Mouse (Mus musculus): ENCODE measurements around the gene Gm17387.
A peak's percentile ranks its signal among the peaks of the same experiment; 100 is the strongest.

Gene Gm17387

DNA sequence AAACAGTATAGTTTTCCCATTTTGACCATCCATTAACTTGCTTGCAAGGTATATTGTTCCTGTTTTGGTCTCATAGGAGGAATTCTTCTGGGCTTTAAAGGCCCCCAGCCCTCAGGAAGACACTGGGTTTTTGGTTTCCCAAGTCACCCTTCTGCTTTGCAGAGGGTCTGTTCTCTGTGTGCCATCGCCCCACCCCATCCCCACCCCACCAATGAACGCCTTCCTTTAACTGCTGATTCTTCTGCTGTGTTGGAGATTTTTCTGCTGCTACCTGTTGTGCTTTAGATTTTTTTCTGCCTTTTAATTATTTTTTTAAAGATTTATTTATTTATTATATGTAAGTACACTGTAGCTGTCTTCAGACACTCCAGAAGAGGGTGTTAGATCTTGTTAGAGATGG lies at the start of gene Gm17387:
Gene Gm17387 (plus strand): TSS at position 301 of the 400 bp plus-strand sequence.
- no peak for DNase-seq (ENCODE audit: low read depth)

DNA sequence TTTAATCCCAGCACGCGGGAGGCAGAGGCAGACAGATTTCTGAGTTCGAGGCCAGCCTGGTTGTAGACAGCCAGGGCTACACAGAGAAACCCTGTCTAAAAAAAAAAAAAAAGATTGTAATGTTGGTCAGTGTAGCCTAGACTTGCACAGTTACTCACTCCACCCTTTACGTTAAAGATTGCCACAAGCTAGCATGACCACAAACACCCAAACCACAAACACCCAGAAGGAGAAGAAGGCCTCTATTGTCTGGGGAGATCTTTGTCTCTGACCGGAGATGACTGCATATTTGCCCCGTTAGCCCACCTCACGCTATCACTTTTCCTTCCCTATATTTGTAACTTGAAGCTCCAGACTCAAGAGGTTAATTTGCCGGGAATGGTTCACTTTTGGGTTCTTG lies 47.2 kb upstream of the Gm17387 start:
- DNase-seq (ENCODE audit: low read depth): no peak

DNA sequence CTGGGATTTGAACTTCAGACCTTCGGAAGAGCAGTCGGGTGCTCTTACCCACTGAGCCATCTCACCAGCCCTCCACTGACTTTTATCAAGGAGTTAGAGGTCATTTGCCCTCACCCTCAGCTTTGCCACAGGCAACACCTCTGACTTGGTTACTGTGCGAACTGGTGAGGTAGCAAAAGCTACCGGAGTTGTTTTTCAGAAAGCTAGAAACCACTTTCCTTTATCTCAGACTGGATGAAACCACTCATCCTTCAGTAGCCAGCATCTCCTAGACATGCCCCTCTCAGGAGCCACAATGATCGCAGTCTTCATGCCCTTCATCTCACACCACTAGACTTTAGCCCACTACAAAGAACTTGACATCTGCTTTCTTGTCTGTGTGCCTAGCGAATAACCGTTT lies 46.0 kb upstream of the Gm17387 start:
- DNase-seq (ENCODE audit: low read depth): no peak

DNA sequence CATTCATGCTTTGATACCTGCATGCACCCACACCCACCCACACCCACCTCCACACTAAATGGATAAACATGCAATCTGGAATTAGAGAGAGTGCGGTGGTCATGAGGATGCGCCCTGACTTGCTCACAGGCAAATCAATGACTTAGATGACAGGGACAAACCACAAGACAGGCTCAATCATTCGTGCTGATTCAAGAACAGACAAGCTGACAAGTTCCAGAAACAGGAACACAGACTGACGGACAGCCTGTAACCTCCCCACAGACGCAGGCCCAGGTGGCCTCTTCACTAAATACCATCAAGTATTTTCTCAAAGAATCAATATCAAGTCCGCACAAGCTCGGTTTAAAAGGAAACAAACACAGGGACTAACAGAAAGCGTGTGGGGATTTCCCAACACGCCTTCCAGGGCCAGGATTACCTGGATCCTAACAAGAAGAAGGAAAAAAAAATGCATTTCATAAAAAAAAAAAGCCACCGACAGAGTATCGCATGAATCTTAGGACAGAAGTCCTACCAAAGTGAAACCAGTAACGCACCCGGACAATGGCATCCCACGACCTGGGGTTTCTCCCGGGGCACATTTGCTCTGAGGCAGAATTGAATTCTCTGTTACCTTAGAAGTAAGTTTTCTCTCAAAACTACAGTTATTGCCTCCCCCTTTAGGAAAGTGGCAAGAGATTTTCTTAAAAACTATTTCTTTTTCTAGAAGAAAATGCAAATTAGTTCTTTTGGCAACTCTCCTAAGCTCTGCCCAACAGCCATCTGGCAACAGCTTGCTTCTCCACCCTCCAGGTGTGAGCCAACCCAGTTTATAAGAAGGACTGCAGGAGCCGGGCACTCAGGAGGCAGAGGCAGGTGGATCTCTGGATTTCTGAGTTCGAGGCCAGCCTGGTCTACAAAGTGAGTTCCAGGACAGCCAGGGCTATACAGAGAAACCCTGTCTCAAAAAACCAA lies 41.5 kb upstream of the Gm17387 start:
- DNase-seq (ENCODE audit: low read depth): no peak

DNA sequence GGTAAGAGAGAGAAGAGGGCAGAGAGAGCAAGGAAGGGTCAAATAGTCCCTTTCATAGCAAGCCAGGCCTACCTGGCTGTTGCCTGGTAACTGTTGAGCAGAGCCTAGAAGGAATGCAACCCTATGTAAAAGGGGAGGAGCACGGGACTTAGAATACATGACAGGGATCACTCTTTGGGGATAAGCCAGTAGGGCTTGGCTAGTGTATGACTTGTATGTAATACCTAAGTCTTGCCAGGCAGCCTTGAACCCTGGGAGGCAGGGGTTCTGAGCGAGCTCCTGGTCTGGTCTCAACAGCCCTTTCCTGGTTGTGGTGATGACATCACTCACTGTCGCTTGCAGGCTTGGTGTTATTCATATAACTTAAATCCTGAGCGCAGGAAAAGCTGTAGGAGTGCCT lies 39.9 kb upstream of the Gm17387 start:
- no peak for DNase-seq (ENCODE audit: low read depth)

DNA sequence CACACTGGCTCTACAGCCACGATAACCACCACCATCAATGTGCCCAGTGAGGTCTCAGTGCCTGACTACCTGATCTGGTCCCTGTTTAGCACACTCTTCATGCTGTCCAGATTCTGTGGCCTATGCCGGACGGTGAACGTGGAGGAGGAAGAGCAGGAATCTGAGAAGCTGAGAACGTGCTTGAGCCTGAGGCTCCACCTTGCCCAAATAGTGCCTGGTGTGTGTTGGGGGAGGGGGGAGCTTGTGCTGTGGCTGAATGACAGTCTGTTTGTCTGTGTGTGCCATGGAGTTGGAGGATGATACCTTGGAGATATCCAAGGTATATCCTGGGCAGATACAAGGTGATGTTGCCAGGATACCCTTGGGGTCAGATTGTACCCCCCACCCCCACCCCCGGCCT lies 38.7 kb upstream of the Gm17387 start:
- no peak for DNase-seq (ENCODE audit: low read depth)

DNA sequence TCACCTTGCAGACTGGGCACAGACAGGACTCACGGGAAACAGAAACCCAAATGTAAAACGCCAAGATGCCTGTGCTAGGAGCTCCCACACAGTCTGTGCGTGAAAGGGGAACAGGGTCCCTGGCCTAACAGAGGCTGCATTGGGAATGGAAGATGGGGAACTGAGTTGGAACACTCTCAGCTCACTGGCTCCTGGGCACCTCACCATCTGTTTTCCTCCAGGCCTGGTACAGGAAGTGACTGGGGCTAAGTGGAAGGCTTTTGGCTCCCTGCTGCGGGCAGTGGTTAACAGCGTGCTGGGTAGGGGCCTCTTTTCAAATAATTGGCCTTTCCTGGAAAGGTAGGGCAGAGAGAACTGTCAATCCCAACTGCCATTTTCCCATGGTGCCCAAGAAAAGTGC lies 38.3 kb upstream of the Gm17387 start:
- DNase-seq (ENCODE audit: low read depth): no peak

DNA sequence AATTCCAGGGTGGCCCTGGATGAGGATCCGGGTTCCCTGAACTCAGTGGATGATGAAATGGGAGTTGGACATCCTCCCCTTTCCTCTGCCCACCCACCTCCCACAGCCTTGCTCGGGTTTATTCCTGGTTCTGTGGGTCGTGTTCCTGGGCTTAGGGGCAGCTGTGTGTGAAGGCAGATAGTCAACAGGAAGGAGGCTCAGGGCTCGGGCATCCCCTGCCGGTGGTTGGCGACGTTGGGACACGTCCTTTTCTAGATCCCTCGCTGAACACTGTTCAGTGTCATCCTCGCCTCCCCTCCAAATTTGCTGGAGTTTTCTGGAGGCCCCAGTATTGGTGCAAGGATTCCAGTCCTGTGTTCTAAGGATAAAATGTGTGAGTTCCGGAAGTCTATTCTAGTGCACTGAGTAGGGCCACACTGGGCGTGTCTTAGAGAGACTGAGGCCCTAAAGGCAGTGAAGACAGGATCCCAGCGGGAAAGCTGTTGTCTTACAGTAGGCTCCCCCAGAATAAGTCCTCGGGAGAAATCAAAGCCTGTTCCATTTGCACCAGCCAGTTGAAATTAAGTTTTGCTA lies 37.7 kb upstream of the Gm17387 start:
- DNase-seq (ENCODE audit: low read depth): no peak

DNA sequence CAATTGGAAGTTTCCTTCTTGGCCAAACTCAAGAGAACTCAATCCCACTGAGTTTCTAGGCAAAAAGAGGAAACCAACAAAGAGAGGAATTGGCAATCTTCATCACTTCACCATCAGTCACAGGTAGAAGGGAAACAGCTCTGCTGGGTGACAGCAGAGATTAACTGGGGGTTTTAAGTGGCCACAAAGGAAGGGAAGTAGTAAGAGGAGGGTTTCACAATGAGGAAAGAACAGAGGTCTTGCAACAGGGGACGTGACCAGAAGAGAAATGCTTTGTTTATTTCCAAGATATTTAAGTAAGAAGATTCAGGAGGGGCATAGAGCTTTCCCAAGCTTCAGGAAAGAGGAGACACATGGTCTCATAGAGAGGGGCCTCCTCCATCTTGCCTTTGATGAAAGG lies 31.1 kb upstream of the Gm17387 start:
- DNase-seq (ENCODE audit: low read depth): no peak

DNA sequence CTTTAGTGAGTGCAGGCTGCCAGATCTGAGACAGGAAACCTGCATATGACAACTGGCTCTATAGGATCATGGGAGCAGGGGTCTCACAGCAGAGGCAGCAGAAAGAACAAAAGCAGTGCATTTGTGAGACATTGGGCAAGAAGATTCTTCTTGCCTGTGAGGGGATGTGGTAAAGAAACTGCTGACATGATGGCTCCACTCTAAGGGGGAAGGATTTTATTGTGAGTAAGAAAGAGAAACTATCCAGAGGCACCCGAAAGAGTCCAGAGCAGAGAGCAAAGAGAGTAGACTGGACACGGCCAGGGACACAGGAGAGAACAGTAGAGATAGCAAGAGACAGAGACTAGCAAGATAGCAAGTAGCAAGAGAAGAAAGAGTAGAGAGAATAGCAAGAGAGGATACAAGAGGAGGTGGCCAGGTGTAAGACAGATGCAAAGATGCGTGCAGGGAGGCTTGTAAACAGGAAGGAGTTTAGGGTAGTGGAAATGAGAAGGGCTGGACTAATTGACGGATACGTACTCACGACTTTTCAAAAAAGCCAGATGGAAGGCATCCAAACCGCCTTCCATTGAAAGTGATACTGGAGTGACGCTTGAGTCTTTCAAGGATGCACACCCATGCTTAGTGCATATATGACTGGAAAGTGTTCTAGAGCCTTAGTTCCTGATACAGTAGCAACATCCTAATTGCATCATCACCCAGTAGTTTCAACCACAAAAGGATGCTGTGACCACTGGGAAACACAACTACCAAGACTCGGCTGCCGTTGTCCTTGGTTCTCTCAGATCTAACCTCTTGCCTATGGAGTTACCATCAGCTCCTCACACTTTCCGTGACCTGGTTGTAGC lies 29.9 kb upstream of the Gm17387 start:
- no peak for DNase-seq (ENCODE audit: low read depth)

DNA sequence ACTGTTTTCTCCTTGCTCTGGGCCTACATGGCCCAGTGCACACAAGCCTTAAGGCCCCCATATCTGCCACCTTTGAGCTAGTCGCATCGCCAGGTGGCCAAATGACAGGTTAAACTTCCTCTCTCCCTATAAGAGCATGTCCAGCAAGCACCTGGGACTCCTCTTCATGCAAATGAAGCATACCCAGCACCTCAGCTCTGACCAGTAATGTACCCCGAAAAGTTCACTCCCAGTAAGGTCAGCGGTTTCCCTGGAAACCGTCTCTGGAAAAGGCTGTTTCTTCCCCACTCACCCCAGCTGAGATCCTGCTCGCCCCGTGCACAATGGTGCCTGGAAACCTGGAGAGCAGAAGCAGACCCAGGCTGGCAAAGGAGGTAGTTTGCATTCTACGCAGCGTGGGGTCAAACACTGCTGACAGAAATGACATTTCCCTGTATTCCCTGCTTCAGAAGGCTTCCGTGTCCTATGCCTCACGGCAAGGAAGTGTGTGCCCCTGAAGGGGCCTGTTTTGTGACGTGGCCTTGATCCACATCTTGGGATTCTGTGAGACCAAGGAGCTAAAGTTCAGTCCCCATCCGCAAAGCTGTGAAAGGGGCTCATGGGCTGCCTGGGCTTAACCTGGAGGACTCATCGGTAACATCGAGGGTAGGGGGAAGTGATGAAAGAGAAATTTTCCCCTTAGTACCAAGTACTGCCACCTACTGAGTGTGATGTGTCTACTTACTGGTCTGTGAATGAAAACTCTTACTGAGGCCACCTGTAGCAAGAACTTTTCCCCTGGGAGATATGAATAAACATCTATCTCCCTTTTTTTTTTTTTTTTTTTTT lies 27.8 kb upstream of the Gm17387 start:
- no peak for DNase-seq (ENCODE audit: low read depth)

DNA sequence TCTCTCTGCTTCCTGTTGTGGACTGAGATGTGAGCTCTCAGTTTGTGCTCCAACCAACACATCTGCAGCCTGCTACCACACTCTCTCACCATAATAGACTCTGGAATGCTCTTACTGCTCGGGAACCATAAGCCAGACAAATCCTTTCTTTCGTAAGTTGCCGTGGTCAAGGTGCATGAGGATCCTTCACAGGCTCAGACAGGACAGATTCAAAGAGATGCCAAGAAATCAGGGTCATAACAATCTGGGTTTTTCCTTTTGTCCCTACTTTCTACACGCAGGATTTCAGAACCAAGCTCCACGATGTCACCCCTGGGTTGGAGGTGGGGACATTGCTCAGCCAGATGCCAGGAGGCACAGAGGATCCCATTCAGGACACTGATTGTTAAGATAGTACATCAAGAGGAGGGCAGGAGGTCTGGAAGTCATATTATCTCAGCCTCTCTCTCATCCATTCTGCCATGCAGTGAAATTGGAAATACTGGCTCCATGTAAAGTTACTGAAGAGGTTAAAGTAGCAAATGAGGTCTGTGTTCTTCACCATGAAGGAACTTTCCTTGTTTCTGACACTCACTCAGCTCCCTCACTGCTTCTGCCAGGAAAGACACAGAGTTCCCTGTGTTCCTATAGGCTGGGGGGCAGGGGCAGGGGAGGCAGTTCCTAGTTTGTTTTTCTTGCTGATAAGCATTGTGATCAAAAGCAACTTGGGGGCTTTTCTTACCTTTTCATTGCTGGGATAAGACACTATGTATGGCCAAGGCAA lies 25.5 kb upstream of the Gm17387 start:
- no peak for DNase-seq (ENCODE audit: low read depth)

DNA sequence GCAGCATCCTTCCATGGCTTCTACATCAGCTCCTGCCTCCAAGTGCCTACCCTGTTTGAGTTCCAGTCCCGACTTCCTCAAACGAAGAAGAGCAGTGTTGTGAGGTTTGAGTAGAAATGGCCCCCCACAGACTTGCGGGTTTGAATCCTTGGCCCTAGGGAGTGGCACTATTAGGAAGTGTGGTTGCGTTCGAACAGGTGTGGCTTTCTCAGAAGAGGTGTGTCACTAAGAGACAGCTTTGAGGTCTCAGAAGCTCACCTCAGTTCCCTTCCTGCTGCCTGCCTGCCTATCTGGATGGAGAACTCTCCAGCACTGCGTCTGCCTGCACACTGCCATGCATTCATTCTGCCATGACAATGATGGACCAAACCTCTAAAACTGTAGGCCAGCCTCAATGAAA lies 22.5 kb upstream of the Gm17387 start:
- DNase-seq (ENCODE audit: low read depth): no peak

DNA sequence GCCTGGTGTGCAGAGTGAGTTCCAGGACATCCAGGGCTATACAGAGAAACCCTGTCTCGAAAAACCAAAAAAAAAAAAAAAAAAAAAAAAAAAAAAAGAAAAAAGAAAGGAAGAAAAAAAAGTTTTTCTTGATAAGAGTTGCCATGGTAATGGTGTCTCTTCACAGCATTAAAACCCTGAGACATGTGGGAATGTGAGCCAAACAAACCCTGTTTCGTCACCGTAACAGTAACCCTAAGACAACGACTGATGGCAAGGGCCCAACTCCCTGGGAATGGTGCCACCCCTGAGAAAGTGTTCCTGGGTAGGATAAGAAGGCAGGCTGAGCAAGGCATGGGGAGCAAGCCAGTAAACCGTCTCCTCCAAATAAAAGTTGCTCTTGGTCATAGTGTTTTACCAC lies 22.0 kb upstream of the Gm17387 start:
- DNase-seq (ENCODE audit: low read depth): no peak

DNA sequence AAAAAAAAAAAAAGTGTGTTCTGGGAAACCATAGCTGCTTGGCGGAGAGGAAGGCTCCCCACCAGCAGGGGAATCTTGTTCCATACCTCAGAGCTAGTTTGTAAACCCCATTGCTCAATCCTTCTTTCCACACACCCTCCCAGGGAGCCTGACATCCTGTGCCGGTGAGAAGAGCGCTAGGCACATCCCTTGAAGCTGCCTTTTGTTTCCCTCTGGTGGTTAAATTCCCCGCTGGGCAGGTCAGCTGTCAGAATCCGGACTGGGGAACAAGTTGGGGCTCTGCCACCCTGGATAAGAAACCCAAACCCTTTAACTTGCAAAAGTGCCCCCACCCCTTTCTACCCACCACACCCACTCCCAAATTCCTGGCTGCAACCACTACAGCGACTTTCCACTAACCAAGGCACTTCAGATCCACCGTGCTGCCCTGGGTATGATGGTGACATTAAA lies 20.6 kb upstream of the Gm17387 start:
- DNase-seq (ENCODE audit: low read depth): peak; percentile 52

DNA sequence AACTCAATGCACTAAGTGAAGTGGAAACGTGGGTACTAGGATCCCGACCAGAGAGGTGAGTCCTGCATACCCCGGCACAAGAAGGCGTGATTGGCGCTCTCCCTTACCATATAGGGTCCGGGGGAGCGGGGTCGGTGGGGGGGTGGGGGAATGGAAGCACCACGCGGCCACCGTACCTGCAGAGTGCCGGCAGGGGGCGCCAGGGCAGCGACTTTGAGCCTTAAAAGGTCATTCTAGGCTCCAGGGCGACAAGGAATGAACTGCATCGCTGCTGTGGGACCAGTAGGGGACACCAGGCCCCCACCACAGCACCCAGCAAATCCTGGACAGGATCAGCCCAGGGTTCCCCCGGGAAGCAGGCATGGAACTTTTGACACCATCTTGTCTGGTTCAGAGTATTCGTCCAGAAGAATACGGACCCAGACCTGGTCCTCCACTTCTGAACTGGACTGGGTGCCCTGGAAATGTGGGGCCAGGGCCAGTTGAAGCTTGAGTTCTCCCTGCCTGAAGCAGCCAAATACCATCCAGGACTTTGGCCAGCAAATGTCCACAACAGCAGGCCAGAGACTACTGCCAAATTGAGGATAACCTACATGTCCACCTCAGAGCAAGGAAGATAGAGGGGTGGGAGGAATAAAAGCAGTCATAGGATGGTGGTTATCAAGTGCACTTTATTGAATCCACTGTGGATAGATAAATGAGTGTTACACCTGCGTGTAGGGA lies 19.8 kb upstream of the Gm17387 start:
- peak; percentile 77 for DNase-seq (ENCODE audit: low read depth)

DNA sequence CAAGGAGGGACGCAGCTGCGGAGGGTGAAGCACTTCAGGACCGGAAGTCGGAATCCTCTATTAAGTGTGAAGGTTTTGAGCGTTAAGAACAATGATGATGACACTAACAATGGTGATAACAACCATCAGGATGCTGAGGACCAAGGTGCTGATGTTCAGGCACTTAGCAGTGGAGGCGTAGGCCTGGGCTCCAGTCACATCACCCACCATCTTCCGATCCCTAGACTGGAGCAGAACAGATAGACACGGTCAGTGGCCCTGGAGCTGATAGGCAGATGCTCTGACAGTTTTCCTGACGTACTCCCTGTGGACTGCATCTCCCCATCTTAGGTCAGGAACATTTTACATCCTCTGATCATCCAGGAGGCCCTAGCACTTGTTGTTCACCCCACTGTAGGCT lies 19.3 kb upstream of the Gm17387 start:
- DNase-seq (ENCODE audit: low read depth): no peak

DNA sequence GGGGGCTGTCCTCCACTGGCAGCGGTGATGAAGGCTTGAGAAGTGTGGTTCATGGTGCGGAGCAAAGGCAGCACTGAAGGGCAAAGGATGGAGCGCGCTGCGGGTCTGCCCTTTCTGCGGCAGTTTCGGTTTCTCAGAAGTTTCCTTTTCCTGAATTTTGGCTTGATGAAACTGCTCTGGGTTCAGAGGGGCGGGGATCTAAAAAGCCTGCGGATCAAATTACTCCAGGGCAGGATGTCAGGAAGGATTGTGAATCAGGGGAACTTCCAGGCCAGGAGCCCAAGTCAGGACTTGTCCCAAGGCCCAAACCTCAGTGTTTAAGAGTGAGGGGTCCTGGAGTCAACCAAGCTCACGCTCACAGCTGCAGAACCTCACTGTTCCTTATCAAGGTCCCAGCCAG lies 18.3 kb upstream of the Gm17387 start, which contains the start of gene Ifitm3:
Gene Ifitm3 (minus strand): TSS at position 178 of the 400 bp plus-strand sequence.
- DNase-seq (ENCODE audit: low read depth): no peak

DNA sequence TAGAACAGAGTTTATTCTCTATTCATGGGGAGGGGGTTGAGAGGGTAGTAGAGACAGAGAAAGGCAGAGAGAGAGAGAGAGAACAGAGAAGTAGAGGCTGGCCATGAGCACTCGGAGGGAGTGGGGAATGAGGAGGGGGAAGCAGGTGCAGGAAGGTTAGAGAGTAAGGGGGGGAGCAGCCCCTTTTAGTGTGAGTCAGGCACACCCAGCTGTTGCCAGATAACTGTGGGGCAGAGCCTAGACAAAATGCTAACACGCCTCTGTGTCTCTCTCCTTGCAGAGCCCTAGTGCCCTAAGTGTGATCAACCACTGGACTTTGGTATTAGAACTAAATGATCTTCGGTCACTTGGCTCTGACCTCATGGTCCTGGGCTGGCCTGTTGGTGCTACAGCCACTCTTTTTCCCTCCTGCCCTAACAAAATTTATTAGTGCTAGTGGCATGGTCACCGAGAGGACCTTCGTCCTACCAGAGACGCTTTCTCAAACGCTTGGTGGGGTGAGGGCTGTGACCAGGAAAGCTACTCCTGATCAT lies 17.6 kb upstream of the Gm17387 start:
- DNase-seq (ENCODE audit: low read depth): no peak

All from c-Kit-positive CD71-negative TER-119-negative erythroid progenitor cells, embryonic 14.5 days (primary cell).